Mouse (Mus musculus) thymus, adult 2 months (tissue): Measurements from ENCODE around the gene Susd5.

Source experiments
- CTCF ChIP-seq: fragments of 200-500 bp; IDR thresholded peaks from 2 replicates; pipeline ENCODE4 v1.5.1; 2012; ENCODE audit warnings: mild to moderate bottlenecking, control low read depth, low read length, moderate library complexity, borderline replicate concordance; ENCODE audit not compliant: control insufficient read depth, poor library complexity, insufficient read depth; ENCODE audit errors: extremely low read depth
- POLR2A ChIP-seq: fragments of 200-500 bp; IDR thresholded peaks from 2 replicates; pipeline ENCODE4 v1.6.1; 2012; ENCODE audit warnings: mild to moderate bottlenecking, low read length, control low read depth, moderate library complexity; ENCODE audit not compliant: control insufficient read depth, poor library complexity, insufficient read depth; ENCODE audit errors: extremely low read depth

DNA sequence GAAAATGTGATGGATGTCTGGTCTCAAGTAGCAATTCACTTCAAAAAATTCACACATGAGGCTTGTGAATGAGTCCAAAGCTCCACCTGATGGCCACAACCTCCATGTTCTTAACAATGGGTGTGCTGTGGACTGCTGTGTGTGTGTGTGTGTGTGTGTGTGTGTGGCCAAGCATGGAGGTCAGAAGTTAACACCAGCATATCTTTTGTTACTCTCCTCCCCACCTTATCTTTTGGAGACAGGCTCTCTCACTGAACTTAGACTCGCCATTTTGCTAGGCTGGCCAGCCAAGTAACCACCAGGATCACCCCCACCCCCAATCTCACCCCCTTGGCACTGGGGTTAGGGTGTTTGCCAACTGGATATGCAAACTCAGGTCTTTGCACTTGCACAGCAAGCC is 42.9 kb upstream of the Susd5 start:
- TF ChIP-seq POLR2A = no peak
- no peak for TF ChIP-seq CTCF
